Mouse (Mus musculus): Measurements from ENCODE around the gene Mtrf1l. TPM values are rescaled to one million over a fixed set of nuclear protein-coding genes. Genes with fewer than 3 reads are reported as not detected.
A peak's percentile ranks its signal among the peaks of the same experiment; 100 is the strongest.

Mtrf1l gene
- polyA plus RNA-seq, 1 experiment = 1.7 TPM

GRCm38 (mm10) chr10:5786923-5787322 lies 36.8 kb downstream of the Mtrf1l start:
- TF ChIP-seq POLR2A (IDR thresholded peaks at IDR 0.05; ENCODE audit: low read depth, low read length) (no peak), CTCF (IDR thresholded peaks at IDR 0.05; ENCODE audit: extremely low read depth, insufficient read length, insufficient replicate concordance, low read depth, low read length) (peak; percentile 51; the same call in 1 of the 2 replicates)
- WGBS = 18% methylated on average over 4 of the region's 4 CpGs

More at GRCm38 (mm10) chr10:5786923-5787322, 36.8 kb downstream of the Mtrf1l start:
- no peak overlapping the region for H3K4me3 ChIP-seq (ENCODE audit: low read depth, low read length)
- H3K36me3 ChIP-seq (ENCODE audit: control insufficient read depth, insufficient read depth, low read length) = no peaks in the 10 kb centered on the region
- 0 out of 2 replicates have a peak, but pooled peaks cover 2% of the 10 kb centered on the region for H3K27me3 ChIP-seq (ENCODE audit: control insufficient read depth, insufficient read depth, low read length)
- H3K27ac ChIP-seq (ENCODE audit: insufficient read depth, low read depth, low read length) = no peak overlapping the region
- H3K4me1 ChIP-seq (ENCODE audit: control insufficient read depth, insufficient read depth, insufficient read length, low read length) = no peaks in the 10 kb centered on the region

Other genes with a start within 250 kb of the Mtrf1l start
- gene Myct1, start 230.1 kb downstream of the Mtrf1l start, polyA plus RNA-seq (2012; rRNA removed) = 0.74 and 1.0 TPM in 2 replicates
- 6.2 and 7.9 TPM in 2 replicates for gene Vip, start 184.7 kb downstream of the Mtrf1l start, polyA plus RNA-seq (2012; rRNA removed)
- gene Fbxo5, start 18.3 kb downstream of the Mtrf1l start, polyA plus RNA-seq (2012; rRNA removed) = 0.53 and 0.70 TPM in 2 replicates
- 0.03 and 0.15 TPM in 2 replicates for gene Rgs17, start 98.5 kb upstream of the Mtrf1l start, polyA plus RNA-seq (2012; rRNA removed)